Mouse (Mus musculus): ENCODE results near the gene Fam222a.

Fam222a gene

DNA sequence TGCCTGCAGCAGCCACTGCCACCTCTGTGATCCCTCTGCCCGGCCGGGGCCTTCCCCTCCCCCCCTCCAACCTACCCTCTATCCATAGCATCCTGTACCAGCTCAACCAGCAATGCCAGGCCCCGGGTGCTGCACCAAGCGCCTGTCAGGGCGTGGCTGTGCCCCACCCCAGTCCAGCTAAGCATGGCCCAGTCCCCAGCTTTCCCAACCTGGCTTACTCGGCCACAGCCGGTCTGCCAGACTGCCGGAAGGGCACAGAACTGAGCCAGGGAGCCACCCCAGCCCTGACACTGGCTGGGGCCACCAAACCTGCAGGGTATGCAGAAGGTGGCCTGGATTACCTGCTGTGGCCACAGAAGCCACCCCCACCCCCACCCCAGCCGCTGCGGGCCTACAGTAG is 43.4 kb downstream of the Fam222a start:
- DNase-seq (ENCODE audit: low read depth) = no peak

DNA sequence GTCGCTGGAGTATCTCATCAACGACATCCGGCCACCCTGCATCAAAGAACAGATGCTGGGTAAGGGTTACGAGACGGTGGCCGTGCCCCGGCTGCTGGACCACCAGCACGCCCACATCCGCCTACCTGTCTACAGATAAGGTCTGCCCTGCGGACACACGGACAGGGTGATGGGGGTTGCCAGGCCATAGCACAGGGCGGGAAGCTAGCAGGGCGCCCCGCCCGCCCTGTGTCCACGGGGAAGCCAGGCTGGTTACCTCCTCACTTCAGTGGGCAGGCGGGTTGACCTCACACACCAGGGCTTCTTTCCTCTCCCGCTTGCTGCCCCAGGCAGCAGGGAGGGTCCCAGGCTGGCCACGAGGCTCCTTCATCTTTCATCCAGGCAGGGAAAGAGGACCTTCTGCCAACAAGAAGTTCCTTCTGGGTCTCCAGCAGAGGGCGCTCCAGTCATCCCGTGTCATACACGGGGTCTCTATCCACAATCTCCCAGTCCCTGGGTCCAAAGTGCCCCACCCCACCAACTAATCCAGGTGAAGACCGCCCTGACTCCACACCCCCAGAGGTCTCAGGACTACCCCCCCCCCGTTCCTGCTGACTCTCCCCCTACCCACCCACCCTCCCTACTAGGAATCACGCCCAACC is 44.3 kb downstream of the Fam222a start:
- peak; percentile 27 for DNase-seq (ENCODE audit: low read depth)

DNA sequence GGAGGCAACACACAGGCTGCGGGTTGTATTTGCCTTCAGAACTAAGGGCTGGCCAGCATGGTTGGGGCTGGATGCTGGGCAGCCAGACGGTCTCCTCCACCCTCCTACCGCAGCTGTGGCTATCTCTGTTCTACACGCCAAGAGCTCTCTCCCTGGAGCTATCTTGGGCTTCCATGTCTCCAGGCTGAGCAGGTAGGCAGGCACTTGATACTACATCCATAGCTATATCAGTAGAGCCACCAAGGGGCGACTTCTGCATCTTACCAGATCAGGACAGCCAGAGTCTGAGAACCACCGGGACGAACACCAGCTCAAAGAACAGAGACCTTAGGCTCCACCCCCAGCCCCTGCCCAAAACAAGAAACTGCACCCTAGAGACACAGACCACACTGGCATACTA is 47.0 kb downstream of the Fam222a start:
- DNase-seq (ENCODE audit: low read depth) = no peak

DNA sequence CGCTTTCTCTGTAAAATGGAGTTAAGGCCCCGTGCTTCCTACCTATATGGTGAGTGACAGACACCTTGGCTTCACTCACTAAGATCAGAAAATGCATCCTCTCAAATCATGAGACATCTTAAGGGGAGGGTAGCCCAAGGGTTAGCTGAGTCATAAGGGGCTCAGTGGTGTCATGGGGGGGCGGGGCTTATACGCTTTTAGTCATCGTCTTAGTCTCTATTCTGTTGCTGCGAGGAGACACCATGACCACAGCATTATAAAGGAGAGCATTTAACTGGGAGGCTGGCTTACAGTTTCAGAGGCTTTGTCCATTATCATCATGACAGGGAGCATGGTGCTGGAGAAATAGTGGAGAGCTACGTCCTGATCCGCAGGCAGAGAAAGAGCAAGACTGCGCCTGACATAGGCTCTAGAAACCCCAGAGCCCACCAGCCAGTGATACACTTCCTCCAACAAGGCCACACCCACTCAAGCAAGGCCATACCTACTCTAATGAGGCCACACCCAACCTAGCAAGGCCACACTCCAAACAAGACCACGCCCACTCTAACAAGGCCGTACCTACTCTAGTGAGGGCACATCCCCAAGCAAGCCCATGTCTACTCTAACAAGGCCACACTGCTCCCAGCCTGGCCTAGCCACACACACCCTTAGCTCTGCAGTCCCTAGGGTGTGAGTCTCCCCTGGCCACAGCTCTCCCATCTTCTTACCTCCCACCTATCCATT is 48.7 kb downstream of the Fam222a start:
- peak; percentile 11 for DNase-seq (ENCODE audit: low read depth)

DNA sequence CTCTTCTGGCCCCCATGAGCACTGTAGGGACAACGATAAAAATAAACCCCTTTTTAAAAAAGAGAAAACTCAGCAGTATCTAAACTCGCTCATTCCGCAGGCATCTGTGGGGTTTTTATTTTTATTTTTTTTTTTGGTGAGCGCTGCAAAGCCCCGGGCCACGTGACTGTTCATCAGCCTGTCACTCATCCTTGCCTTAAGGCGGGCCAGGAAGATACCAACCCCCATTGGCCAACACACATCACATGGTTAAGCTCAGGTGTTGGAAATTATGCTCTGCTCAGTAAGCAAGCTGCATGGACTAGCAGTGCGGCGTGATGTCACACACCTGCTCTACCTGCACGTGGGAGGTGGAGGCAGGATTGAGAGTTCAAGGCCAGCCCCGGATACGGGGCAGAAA is 50.0 kb downstream of the Fam222a start:
- no peak for DNase-seq (ENCODE audit: low read depth)

DNA sequence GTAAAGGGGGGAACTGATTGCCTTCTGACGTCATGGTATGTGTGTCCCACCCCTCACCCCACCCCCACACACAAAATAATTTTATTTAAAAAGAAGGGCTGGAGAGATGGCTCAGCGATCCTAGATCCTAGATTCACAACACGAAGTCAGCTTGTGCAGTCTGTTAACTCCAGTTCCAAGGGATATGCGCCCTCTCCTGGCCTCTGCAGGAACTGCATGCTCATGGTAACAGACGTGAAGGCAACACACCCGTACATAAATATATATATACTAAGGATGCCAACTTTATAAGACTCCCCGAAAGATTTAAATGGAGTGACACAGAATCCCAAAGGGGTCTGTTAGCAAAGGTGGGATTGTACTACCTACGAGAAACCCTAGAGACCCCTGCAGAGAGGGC is 51.0 kb downstream of the Fam222a start:
- peak; percentile 84 for DNase-seq (ENCODE audit: low read depth)

DNA sequence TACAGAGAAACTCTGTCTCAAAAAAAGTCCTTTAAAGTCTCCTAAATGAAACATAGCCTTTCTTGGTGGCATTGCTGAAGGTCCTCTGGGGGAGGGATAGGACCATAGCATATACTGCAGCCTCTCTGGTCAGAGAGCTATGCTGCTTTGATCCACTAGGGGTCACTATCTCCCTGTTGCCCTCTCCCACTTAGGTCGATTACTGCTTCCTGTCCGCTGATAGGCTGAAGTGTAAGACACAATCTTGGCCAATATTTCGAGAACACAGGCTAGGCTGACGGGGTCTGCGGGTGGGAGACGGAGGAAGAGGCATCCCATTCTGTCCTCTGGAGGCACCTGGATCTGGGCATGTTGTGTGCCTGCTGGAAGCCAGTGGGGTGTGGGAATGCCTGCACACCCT is 52.5 kb downstream of the Fam222a start:
- peak; percentile 45 for DNase-seq (ENCODE audit: low read depth)

DNA sequence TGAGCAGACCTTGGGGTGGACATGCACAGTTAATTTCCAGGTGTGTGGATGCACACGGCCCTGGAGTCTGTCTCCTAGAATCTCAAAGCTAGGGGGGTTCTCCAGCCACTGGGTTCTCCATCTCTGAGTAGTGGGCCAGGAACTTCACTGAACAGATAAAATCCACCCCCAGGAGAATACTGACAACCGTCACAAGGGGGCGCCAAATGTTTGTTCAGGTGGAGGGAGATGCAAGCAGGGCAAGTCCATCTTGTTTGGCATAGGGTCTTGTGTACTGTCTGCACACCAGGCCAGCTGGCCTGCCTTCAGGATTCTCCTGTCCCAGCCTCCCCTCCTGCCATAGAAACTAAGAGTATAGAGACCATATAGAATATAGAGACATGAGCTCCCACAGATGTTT is 57.8 kb downstream of the Fam222a start:
- DNase-seq (ENCODE audit: low read depth) = peak; percentile 79

DNA sequence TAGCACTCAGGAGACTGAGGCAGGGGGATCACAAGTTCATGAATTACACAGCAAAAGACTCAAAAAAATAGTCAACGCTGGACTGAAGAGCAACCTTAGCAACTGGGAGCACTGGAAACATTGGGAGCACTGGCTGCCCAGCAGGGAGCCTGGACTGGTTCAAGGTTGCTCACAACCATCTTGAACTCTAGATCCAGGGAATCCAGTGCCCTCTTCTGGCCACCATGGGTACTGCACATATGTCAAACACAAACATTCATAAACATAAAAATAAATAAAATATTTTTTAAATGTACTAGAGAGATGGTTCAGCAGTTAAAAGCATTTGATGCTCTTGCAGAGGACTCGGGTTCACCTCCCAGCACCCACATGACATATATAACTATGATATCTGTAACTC is 63.5 kb downstream of the Fam222a start:
- DNase-seq (ENCODE audit: low read depth) = peak; percentile 64

DNA sequence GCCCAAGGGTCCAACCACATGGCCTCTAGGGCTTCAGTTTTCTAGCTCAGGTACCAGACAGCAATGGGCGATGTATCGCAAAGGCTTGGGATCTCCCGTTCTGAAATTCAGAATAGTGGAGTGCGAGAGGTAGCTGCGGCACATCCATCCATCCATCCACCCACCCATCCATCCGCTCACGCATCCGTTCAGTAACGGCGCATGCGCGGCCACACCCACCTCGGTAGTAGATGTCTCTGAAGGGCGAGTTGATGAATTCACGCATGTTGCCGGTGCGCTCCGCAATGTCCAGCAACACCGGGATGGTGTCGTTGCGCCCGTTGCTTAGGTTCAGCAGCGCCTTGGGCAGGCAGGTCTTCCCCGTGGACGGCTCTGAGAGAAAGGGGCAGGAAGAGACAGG is 68.3 kb downstream of the Fam222a start:
- DNase-seq (ENCODE audit: low read depth) = no peak

DNA sequence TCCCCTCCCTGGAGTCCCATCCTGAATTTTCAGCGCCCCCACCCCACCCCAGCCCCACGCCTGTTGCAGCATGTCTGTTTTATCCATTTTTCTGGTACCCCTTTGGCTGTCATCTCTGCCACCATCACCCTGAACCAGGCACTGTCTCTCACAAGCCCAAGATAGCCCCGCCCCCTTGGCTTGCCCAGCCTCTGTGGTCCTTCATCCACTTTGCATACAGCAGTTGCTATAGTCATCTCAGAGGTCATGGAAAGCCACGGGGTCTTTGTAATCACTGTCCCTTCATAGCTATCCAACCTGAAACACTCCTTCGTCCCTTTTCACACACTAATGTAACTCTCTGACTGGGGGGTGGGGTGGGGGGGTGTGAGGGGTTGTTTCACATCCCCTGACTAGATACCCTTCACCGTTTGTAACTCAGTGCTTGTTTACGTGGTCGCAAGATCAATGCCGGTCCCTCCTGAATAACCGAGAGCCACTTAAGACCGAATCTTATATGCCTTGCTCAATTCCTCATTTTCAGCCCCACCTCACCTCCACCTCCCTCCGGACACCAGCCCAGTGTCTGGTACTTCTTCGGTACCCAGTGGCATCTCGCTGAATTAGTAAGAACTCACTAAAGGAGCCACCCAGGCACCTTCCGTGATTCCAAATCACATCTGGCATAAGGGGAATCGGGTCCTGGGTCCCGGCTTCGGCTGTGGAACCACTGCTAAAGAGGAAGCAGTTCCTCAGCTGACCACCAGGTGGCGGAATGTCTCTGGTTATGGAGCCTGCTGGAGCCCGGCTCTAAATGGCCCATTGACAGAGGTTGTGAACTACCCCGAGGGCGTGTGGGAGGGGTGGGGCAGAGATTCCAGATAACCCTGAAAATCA is 71.2 kb downstream of the Fam222a start:
- peak; percentile 91 for DNase-seq (ENCODE audit: low read depth)

DNA sequence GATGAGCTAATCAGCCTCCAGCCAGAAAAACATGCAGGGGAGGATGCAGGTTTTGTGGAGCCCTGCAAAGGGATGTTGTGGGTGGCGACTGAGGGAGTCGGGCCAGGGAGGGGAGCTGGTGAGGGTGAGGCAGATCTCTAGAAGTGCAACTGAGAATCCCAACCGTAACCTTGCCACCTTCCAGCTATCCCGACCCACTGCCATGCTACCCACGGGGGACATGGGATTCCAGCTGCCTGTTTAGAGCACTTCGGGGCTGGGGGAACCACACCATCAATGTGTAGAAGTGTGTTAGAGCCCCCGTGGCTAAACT is 71.8 kb downstream of the Fam222a start:
- DNase-seq (ENCODE audit: low read depth) = no peak

DNA sequence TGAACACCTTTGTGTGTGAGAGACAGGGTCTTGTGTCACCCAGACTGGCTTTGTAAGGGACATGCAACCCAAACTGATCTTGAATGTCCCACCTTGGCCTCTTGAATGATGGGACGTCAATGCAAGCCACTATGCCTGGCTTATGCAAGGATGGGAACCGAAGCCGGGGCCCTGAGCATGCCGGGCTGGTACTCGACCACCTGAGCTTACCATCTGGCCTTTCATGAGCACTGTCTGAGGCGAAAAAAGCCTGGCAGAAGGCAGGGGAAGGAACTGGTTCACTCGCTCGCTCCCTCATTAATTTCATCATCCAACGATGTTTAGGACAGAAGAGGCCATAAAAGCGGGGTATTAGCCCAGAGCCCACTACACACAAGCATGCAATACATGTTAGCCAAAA is 73.0 kb downstream of the Fam222a start:
- no peak for DNase-seq (ENCODE audit: low read depth)

DNA sequence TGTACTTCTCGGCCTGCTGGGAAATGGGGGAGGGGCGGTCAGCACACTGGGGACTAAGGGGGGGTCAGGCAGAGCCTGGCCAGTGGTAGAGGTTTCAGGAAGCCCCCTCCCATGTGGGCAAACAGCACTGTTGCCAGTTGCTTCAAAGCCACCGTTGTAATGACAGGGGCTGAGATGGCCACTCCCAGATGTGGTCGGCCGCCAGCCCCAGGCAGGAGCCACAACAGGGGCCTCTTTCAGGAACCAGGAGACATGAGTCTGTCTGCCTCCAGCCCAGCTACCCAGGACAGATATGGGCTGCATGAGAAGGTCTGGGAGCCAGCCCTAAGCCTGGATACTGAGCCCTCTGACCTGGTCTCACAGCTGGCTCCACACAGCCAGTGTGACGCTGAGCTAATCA is 77.1 kb downstream of the Fam222a start:
- no peak for DNase-seq (ENCODE audit: low read depth)

DNA sequence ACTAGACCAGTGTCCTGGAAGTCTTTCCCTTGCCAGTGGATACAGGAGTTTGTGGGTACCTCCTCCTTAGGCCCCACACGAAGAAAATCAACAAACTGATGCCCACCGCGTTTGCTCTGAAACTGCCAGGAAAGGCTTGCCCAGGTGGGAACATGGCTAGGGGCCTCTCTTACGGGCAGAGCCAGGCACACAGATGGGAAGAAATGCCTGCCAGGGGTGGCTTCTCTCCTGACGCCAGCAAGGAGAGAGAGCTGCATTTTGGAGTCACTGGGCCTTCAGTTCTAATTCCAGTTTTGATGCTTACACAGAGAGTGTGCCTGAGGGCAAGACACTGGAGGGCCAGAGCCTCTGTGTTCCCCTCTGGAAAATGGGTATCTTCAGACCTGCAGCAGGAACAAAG is 78.1 kb downstream of the Fam222a start:
- no peak for DNase-seq (ENCODE audit: low read depth)

DNA sequence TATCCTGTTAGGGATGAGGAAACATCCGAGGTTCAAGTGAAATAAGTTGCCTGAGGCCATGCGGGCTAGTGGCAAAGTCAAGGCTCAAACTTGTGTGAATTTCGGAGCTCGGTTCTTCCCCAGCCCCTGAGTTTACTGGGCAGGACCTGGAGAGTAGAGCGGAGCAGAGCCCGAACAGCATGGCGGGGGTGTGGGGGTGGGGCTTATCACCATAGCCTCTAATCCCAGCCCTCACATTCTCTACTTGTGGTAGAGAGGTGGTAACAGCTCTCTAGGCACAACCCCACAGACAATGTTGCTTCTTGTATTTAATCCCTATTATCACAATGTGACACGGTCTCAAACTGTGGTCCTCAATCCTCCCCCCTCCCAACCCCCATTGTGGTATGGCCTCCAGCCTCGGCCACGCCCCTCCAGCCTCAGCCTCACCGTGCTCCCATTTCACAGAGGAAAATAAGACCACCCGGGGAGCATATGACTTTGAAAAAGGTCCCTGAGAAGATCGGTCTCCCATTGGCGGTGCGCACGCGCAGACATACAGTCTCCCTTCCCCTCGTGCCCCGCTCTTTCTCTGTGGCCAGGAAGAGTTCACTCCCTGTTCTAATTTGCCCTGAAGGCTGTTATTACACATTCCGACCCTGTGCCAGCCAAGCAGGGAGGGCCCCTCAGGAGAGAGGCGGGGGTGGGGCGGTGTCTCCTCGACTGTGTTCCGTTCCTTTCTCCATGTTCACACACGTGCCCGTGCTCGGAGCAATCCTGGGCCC is 79.6 kb downstream of the Fam222a start:
- peak; percentile 26 for DNase-seq (ENCODE audit: low read depth)

DNA sequence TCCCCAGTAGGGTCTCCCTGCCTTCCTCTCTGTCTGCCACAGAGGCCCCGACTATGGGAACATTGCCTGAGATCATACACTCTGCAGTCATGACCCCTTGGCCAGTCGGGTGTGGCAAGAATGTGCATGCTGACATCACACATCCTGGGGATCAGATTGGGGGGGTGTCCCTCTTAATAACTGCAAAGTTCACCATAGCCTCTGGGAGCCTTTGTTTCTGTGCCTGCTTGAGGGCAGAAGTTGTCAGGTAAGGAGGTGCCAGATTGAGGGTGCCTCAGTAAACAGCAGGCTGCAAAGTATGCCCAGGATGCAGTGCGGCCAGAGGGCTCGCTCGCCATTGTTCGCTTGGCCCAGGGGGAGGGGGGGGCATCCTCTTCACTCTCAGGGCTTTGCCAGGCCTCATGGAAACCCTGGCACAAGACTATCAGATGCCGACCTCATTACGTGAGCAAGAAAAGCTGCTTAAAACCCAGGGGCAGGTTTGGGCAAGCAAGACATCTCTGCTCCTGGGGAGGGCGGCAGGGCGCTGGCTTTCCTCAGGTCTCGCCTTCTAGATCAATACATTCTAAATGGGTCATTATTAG is 81.0 kb downstream of the Fam222a start:
- DNase-seq (ENCODE audit: low read depth) = peak; percentile 31

DNA sequence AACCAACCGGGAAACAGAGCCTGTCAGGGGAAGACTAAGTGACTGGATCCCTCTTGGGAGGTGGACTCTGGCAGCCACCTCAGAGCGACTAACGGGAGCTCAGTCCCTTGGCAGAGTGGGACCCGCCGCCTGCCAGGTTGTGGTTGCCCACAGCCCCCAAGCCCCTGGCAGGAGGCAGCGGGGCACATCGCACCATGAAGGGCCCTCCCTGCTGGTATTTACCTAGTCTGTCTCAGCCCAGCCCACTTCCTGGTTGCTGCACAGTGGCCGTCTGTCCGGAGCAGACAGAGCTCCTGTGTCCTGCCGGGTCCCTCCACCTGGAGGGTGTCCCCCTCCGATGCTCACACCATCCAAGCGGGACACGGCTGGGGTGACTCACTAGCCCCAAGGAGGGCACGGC is 83.2 kb downstream of the Fam222a start:
- no peak for DNase-seq (ENCODE audit: low read depth)

DNA sequence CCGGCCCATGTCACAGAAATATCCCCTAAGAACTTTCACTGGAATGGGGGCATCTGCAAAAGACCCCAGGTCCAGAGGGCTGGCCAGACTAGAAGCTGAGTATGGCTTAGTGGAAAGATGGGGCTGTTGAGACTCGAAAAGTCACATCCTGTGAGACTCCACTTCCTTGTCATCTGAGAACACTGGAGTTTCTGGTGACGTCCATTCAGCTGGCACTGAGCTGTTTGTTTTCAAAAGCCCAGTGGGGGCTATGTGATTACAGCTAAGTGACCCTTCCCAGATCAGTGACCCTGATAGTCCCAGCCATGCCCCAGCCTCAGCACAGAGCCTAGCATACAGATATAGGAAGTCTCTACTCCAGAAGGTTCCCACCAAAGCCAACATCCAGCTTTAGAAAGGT is 83.6 kb downstream of the Fam222a start:
- no peak for DNase-seq (ENCODE audit: low read depth)

DNA sequence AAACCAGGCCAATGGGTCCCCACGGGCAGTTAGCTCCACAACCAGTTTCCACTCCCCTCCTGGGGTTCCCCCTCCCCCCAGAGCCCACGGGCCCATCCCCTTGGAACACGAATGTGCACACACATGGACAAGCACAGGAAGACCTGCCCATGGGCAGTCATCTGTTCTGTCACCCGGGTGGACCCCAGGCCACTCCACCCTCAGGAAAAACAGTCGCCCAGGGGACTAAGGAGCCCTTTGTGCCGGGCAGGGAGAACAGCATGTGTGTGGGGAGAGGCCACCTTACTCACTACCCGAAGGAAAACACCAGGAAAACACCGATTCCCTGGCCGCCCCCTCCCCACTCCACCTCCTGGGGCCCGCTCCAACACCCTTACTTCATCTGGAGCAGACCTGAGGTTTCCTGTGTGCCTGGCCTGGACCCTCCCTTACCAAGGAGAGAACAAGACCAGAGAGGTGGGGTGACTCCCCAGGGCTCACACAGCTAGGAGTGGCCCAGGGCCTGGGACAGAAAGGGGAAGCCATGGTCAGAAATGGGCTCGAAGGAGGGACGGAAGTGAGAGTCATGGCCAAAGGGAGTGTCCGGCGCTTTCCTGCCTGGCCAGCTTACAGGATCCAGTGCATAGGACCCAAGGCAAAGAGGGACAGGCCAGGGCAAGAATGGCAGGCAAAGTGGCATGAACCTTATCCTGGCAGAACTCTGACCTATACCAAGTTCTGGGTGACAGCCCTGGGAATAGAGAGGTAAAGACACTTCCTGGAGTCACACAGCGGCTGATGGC is 86.0 kb downstream of the Fam222a start:
- DNase-seq (ENCODE audit: low read depth) = no peak

DNA sequence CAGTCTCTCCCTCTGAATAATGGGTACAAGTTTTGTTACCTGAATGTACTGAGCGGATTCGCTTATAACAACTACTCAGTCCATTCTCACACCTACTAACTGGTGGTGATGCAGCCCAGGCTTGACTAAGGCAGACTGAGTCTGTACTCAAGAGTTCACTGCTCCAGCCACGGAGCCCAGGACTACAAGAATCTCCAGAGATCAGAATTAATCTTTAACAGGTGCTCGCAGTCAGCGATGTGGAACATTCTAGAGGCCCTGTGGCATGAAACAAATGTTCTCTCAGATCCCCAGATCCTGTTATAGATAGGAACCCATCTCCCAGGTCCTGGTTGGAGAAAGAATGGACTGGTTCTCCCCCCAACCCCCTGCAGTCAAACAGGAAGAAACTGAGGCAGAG is 87.9 kb downstream of the Fam222a start:
- DNase-seq (ENCODE audit: low read depth) = no peak

All from NIH3T3 (cell line).